Mouse (Mus musculus) retina, postnatal 1 day (tissue): Measurements from ENCODE around the gene Tbc1d17.

Experiments used
- DNase-seq: peaks from one replicate; pipeline ENCODE4 v3.0.0-alpha.2; 2012

Gene Tbc1d17

DNA sequence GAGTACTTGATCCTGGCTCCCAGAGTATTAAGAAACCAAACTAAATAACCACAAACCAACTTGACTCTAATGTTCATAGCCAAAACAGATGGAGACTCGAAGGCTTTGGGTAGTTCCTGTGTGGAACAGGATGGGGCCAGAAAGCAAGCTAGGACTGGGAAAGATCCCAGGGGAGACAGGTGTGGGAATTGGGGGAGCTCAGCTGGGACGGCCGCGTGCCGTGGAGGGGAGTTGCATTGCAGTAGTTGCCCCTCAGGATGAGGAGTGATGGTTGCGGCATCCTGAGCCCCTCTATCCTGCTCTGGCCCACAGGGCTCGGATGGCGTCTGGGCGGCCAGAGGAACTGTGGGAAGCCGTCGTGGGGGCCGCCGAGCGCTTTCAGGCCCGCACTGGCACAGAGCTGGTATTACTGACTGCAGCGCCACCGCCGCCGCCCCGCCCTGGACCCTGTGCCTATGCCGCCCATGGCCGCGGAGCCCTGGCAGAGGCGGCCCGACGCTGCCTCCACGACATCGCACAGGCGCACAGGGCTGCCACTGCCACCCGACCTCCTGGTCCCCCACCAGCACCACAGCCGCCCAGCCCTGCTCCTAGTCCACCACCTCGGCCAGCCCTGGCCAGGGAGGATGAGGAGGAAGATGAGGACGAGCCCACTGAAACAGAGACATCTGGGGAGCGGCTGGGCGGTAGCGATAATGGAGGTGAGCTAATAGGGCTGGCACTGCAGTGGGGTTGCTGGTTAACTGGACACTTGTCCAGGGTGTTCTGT, 3.6 kb upstream of the Tbc1d17 start:
- no peak for DNase-seq

DNA sequence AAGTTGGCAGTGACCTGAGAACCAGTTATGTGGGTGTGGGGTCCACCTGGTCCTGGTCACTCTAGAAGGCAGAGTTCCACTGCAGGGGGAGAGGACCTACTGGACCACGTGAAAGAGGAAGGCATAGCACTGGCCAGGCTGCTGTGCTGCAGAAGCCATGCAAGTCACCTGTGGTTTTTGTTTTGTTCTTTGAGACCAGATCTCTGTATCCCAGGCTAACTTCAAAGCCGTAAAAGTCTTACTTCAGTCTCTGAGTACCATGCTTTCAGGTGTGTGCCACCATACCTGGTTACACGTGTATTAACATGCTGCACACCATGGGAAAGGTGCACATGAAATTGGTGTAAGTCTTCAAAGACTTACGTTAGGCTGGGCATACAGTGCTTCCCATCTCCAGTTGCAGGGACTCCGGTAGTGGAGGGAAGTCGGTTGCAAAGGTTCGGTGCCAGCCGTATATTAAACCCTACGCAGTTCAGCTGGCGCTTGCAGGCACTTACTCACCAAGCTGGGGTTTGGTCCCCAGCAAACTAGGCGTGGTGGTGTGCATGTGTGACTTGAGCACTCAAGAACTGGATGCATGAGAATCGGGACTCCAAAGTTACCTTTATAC, 2.9 kb upstream of the Tbc1d17 start:
- DNase-seq, result no peak

DNA sequence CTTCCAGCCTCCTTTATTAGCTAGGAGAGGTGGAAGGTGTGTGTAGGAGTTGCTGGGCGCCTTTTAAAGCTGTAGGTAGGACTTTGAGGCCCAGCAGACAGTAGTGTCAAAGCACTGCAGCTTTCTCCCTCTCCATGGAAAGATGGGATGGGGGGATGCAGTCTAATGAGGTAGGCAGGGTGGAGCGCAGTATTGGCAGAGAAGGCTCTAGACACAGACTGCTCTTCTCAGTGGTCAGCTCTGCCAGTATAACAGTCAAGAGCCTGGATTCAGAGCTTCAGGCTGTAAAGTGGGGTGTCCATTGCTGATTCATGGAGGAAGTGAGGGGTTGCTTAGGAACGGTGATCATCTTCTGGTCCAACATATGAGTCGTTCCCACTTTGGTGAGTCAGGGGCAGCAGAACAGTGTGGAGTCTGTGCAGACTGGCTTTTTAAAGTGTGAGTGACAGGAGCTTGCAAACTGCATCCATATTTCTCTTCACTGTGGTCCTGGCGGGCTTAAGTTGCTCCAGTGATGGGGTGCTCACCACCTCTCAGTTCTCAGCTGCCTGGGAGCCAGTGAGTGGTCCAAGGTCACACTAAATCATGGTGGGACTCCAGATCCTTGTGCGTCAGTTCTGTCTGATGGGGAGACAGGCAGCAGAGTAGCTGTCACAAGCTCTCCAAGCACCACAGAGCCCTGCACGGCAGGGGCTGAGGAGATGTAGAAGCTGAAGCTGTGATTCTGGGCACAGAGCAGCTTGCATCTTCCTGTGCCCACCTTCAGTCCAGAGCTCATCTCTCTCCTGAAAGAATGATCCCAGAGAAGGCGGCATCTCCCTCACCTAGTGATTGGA, 2.1 kb upstream of the Tbc1d17 start:
- DNase-seq, result no peak

DNA sequence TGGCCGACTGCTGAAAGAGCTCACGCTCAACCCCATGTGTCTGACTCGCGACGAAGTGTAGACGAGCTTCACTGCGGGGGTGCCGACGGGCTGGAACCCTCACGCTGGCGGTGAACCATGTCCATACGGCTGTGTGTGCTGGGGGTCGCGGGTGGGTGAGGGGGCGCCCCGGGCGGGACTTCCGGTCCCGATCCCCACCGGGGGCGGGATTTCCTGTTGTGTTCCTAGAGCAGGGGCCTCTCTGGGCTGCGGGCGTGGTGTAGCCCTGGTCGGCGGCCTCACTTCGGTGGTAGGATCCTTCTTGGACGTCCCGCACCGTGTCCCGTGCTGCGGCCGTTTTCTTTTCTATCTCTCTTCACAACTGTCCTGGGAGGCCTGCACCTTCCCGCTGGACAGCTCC, 1.3 kb upstream of the Tbc1d17 start:
- peak; percentile 87 for DNase-seq

DNA sequence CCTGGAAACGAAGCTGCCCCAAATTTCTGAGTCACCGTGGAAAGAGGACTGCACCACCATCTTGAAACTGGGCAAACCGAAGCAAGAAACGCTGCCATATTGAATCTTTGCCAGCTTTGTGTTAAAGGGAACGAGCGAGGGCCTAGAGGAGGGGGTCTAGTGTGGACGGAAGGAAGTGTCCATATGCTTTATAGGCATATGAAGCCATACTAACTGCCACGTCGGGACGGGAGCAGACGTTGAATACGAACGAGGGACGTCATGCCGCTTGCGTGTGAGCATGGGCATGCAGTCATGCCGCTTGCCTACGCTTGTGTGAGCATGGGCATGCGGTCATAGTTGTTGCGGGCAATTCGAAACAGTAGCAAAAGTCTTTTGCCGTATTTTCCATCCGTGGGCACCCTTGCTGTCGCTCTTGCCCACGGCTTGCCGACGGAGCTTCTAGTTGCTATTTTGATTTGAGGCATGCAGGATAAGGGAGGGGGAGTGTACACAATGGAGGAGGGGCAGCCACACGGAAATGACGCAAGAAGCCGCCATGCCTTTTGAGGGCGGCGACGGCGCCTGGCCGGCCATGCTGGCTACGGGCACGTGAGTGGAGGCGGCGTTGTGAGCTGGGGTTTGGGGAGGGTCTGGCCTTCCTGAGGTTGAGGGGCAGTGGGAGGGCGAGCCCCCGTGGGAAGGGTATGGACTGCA, 685 bp upstream of the Tbc1d17 start:
- DNase-seq, result peak; percentile 98

DNA sequence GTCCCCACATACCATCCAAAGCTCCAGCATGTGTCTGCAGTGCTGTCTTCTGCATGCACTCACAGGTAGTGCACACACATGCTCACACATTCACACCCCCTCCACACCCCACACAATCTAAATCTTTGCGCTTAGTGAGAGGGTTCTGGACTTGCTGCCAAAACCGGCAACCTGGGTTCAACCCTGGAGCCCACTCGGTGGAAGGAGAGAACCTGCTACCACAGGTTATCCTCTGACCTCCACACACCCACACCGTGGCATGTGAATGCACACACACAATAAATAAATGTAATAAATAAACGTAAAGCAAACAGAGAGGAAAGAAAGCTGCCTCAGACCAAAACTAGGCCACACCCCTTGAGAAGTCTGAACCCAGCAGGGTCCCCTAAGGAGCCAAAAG, 1.1 kb downstream of the Tbc1d17 start:
- DNase-seq, result no peak

DNA sequence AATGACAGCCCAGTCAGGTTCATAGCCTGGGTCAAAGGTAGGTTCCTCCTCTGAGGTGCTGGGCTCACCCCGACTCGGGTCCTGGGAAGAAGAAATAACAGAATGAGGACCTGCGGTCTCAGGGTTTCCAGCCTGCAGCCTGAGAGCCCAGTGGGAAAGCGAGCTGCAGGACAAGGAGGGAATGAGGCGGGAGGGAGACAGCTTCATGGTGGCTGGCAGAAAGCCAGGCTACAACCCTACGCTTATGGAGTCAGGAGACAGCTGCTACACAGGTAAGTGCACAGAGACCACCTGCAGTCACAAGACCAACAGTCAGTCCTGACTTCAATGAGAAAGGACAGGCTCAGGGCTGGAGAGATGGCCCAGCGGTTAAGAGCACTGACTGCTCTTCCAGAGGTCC, 2.1 kb downstream of the Tbc1d17 start:
- no peak for DNase-seq

DNA sequence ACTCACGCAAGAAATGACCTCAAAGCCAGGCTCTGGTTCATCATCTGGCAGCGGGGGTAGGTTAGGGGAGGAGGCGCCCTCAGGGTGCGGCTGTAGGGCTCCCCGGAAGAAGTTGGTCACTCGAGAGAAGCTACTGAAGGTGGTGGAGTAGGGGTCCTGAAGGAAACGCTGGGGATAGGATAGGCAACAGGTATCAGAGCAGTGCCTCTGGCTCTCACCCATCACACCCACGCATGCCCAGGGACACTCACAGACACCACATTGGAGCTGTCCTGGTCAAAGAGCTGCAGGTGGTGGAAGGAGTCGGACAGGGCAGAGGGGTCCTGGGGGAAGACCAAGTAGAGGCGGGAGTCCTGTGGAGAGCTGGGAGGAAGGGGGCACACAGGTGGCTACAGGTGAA, 3.9 kb downstream of the Tbc1d17 start:
- DNase-seq, result no peak

DNA sequence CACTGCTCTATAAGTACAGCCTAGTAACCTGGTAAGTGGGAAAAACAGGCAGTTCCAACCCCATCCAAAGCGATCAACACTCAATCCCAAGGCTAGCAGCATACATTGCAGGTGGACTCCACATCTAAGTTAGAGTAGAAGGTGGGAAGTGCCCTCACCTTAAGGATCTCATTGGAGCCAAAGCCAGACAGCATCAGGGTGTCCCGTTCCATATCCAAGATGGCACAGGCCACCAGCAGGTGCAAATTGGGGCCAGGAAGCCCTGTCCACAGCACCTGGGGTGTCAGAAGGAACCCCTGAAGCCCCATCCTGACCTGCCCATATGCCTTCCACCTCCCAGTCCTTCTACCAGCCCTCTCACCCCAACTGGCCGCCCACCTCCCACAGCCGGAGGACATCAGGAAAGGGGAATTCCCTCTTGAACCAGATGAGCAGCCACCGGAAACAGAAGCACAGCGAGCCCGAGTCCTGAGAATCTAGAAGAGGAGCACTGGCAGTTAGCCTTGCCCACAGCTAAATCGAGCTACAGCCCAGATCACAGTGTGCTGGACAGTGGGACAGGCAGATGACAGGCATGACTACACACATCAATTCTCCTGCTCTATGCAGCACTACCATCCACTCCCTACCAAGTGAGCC, 6.9 kb downstream of the Tbc1d17 start:
- no peak for DNase-seq

DNA sequence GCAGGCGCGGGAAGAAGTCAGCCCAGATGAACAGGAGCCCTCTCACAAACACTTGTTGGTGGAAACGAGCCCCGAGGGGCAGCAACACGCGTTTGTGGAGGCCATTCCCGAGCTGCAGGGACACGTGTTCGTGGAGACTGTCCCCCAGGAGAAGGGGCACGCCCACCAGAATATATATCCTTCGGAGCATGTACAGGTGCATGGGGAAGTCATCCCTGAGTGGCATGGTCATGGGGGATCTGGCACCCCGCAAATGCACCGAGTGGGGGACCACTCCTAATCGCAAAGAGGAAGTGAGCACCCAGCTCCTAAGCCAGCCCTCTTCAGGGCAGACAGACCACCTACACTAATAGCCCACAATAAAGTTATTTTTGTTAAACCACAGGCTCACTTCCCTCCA, 8.5 kb downstream of the Tbc1d17 start:
- no peak for DNase-seq

DNA sequence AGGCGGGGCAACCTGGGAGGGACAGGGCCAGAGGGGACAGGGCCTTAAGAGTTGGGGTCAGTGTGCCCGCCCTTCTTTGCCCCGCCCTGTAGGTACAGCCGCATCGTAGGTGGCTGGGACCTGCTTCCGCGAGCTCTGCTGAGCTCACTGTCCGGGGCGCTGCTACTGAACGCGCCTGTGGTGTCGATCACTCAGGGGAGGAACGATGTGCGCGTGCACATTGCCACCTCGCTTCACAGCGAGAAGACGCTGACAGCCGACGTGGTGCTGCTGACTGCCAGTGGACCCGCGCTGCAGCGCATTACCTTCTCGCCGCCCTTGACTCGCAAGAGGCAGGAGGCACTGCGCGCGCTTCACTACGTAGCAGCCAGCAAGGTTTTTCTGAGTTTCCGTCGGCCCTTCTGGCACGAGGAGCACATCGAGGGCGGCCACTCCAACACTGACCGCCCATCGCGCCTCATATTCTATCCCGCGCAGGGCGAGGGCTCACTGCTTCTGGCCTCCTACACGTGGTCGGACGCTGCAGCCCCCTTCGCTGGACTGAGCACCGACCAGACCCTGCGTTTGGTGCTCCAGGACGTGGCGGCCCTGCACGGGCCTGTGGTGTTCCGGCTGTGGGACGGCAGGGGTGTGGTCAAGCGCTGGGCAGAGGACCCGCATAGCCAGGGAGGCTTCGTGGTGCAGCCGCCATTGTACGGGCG, 9.2 kb downstream of the Tbc1d17 start:
- peak; percentile 65 for DNase-seq

DNA sequence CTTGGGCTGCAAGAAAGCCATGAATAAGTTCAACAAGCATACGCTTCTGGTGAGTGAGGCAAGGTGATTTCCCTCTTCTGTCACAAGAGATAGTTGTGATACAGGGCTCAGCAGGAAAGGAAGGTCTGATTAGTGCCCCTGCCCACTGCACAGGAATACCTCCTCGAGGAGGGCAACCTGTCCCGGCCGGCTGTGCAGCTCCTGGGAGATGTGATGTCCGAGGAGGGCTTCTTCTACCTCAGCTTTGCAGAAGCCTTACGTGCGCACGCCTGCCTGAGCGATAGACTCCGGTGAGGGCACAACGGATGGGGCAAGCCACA, 9.7 kb downstream of the Tbc1d17 start:
- DNase-seq, result no peak

DNA sequence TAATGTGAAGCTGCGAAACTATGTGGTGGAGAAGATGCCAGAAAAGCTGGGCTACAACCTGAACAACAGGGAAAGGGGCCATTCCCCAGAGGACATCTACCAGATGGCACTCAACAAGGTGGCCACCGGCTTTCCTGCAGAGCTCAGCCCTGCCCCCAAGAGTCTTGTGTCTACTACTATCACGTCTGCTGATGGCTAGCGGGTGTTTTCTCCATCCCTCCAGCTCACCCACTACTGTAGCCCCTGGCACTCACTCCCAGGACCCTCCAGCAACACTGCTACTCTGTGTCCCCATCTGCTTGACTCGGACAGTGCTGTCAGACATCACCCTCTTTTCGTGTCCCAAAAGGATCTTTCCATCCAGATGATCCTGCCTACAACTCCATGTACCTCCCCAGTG, 10.8 kb downstream of the Tbc1d17 start:
- DNase-seq, result no peak

DNA sequence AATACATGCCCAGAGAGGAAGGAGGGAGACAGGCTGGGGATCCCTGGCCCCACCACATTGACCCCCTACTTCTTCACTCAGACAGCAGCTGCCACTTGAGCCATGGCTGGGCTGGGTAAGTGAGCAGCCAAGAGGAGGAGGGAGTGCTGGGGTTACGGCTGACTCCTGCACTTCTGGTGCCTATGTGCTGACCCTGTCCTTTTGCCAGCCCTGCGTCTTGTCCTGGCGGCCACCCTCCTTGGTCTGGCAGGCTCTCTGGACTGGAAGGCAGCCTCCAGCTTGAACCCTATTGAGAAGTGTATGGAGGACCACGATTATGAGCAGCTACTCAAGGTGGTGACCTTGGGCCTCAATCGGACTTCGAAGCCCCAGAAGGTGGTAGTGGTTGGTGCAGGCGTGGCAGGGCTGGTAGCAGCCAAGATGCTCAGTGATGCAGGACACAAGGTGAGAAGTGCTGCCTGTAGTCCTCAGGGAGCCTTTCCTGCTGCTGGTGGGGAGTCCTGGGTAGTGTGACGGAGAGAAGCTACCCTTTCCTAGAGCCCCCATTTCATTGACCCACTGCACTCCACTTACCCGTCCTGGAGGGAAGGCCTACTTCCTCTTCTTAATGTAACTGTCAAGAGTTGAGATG, 12.3 kb downstream of the Tbc1d17 start:
- DNase-seq, result no peak

DNA sequence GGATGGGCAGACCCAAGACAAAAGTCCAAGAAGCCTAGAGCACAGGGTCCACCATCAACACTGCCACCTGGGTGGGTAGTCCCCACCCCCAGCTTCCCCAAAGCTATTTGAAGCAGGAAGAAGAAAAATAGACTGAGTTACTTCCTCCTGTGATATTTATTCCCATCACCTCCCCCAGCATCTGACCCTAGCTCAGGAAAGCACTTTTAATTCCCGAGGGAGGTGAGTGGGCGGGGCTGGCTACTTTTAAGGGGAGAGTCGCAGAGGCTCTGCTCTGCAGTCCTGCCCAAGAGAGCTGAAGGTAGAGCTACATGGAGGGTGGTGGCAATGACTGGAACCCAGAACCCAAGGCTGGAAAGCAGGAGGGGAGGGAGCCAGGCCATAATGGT, 12.9 kb downstream of the Tbc1d17 start:
- DNase-seq, result no peak

DNA sequence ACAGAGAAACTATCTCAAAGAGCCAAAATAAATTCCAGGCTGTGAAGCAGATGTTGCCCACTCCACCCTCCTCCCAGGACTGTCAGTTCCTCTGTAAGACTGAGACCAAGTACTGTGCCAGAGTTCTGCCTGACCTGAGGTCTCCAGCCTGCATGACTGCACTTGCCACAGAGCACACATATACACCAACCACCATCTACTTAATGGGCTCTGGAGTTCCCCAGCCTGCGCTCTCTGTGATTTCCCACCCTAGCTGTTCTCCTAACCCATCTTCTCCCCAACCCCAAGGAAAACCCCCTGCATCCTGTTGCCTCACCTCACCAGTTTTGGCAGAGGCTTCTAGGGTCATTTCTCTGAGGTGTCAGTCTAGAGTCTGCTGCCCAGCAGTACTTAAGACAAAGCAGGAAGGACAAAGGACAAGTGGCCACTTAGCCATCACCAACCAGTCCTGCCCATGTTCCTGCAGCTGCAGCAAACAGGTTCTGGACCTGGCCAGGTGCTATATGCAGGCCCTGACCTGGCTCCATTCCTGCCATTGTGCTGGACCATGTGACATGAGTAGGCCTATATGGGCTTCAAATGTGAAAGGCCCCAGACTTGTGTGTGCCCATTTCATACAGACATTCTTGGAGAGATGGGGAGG, 13.4 kb downstream of the Tbc1d17 start:
- no peak for DNase-seq

DNA sequence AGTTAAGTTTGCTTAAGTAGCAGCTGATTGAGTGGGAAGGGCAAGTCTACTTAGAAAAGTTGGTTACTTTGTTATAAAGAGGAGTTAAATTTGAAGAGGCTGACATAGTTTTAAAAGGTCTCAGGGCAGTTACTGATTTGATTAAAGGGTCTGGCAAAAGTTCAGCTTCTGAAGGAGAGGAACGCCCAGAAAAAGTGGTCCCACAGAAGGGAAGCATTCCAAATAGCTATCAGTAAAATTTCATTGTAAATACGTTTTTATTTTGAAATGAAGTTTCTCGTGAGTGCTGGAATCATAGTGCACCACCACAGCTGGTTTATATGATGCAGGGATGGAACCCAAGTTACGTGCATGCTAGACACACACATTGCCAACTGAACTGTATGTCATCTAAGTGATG, 16.1 kb downstream of the Tbc1d17 start:
- no peak for DNase-seq

DNA sequence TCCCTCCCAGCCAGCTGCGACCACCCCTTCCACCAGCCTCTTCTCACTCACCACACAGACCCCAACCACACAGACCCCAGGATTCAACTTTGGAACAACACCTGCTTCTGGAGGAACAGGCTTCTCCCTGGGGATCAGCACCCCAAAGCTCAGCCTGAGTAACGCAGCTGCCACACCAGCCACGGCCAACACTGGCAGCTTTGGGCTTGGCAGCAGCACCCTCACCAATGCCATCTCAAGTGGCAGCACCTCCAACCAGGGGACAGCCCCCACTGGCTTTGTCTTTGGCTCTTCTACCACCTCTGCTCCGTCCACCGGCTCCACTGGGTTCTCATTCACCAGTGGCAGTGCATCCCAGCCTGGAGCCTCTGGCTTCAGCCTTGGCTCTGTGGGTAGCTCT, 20.2 kb downstream of the Tbc1d17 start:
- no peak for DNase-seq

DNA sequence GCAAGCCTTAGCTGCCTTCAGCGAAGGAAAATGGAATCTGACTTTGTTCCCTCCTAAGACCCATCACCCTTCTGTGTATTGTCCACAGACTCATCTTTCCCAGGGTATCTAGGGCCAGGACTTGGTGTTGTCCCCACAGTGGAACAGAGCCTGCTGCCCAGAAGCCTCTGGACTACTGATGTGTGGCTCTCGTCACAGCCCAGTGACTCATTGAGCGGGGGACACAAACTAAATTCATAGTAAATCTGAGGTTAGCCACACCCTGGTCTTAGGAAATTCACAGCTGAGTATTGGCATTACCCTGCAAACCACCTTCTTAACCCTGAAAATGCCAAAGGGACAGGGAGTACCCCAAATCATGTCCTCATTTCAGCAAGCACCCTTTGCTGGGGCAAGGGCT, 22.1 kb downstream of the Tbc1d17 start:
- no peak for DNase-seq

DNA sequence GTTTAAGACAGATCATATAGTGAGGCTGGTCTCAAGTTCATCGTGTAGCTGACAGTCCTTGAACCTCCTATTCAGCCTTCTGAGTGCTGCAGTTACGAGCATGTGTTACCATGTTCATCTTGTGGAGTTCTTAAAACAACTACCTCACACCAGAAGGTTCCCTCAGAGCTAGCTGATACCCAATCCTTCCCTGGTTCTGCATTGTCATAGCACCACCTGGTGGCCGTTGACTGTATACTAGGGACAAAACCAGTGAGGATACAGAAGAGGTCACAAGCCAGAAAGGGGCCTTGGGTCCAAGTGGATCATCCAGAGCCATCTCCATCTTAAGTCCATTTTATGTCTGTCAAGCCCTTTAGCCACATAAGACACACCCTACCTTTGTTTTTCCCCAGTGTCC, 24.0 kb downstream of the Tbc1d17 start:
- DNase-seq, result peak; percentile 87

DNA sequence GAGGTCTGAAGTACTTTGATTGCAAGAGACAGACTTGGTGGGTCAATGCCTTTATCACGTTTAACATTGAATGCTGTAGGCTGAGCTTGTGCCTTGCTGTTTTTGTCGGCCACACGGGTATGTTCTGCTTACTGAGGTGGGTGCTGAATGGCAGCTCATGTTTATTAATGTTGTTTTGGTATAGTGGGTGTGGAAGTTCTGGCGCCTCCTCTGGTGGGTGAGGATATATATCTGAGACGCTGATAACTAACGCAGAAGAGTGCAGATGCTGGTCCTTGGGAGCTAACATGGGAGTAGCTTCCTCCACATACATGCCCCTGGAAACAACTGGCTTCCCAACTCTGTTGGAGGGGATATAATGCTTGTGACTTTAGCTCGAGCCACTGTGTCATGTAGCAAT, 25.5 kb downstream of the Tbc1d17 start:
- DNase-seq, result peak; percentile 44
